Mouse (Mus musculus) lung, adult 2 months (tissue): ENCODE results near the gene Myt1l. TPM values are rescaled to one million over a fixed set of nuclear protein-coding genes. Genes with fewer than 3 reads are reported as not detected.

ENCODE experiments used
- DNase-seq: peaks from one replicate; pipeline ENCODE4 v3.0.0; 2022
- H3K4me1 ChIP-seq: fragments of 200-500 bp; 2 replicates; pipeline ENCODE4 v1.6.1; 2011; ENCODE audit warnings: low read length; ENCODE audit not compliant: control insufficient read depth, insufficient read depth
- H3K4me3 ChIP-seq: fragments of 200-500 bp; replicated peaks from 2 replicates; pipeline ENCODE3; 2011; ENCODE audit warnings: low read depth, mild to moderate bottlenecking, control low read depth, low read length; ENCODE audit errors: extremely low read depth
- CTCF ChIP-seq: fragments of 200-500 bp; IDR thresholded peaks from 2 replicates; pipeline ENCODE4 v1.5.1; 2011; ENCODE audit warnings: mild to moderate bottlenecking, low read length, control low read depth; ENCODE audit not compliant: insufficient read depth
- POLR2A ChIP-seq: fragments of 200-500 bp; IDR thresholded peaks from 2 replicates; pipeline ENCODE4 v1.6.1; 2011; ENCODE audit warnings: low read depth, mild to moderate bottlenecking, control low read depth, low read length, borderline replicate concordance; ENCODE audit errors: extremely low read depth
- WGBS: fragments of 180-500 bp; shearing (Covaris S2); methylation state at CpG from one replicate; pipeline ENCODE4 v1.1.7; 2018; 5-methylcytosine and 5-hydroxymethylcytosine counted together
- polyA plus RNA-seq: library from polyadenylated mRNA; depleted of rRNA; stranded (reverse); fragments of >200 nt; gene quantifications from 2 replicates; pipeline ENCODE4 v1.2.3, GENCODE M21; 2012

The Myt1l gene
- polyA plus RNA-seq, 1 experiment = not detected

DNA sequence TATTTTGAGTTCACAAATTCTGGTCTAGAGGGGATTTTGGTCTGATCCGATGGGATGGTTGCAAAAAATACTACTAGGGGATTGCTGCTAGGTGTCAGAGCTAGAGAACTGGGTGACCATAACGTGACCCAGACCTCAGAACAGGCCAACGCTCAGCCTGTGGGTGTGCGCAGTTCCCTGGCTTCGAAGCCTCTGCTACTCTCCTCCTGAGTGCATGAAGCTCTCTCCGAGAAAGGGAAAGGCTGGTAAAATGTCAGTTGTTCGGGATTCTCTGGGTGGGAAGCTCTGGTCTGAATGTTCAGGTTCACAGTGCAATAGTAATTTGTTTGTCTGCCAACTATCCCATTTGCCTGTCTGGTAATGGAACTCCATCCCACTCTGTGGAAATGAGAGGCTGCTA is 116.5 kb downstream of the Myt1l start:
- no peaks in the 10 kb centered on the region for H3K4me1 ChIP-seq
- 87% methylated on average over 7 of the region's 7 CpGs for WGBS
- no peak for DNase-seq
- H3K4me3 ChIP-seq = no peak overlapping the region
- no peak for TF ChIP-seq POLR2A
- no peak for TF ChIP-seq CTCF

DNA sequence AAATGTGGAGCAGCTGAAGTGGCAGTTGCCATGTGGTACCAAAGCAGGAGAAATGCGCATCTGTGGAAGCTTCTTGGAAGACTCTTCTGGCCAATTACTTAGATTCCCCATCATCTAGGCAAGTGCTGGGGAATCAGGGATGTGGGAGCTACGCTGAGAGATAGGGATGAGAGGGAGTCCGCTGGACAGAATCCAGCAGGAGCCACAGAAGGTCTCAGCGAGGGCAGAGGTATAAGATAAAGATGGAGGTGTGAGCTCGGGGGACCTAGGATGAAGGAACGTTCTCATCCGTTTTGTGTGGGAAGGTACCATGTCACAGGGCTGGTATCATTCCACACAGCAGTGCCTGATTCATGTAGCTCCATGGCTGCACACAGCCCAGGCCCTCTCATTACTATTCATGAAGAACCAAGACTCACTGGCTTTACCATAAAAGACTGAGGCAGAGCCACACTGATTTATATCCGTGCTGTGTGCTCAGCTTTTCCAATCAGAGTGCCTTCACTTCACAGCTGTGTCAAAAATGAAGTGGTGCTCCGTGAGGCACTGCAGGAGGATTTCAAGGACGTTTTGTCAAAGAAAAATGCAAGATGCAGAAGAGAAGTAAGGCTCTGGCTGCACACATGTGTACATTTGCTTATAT is 121.4 kb downstream of the Myt1l start:
- 72% methylated on average over 10 of the region's 10 CpGs for WGBS
- Histone ChIP-seq H3K4me3 (no peak overlapping the region), H3K4me1 (no peaks in the 10 kb centered on the region)
- no peak for DNase-seq
- TF ChIP-seq CTCF = no peak
- TF ChIP-seq POLR2A = no peak

DNA sequence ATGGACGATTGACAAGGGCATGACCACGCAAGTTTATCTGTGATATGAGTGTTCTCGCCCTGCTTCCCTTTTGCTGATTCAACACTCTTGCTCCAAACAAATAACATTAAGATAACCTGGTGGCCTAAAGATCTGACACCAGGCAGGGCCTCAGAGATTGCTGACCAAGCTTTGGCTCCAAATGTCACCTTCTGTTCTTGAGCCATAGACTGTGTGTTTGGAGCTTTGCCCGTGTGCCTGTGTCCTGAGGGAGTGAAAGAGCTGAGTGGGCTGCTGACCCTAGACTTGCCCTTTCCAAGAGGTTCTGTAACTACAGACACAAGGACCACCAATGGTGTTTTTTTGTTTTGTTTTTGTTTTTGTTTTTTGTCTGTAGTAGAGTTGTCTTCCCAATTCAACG is 124.3 kb downstream of the Myt1l start:
- H3K4me3 ChIP-seq = no peak overlapping the region
- H3K4me1 ChIP-seq = no peaks in the 10 kb centered on the region
- 53% methylated on average over 5 of the region's 5 CpGs for WGBS
- TF ChIP-seq CTCF (no peak), POLR2A (no peak)
- no peak for DNase-seq

DNA sequence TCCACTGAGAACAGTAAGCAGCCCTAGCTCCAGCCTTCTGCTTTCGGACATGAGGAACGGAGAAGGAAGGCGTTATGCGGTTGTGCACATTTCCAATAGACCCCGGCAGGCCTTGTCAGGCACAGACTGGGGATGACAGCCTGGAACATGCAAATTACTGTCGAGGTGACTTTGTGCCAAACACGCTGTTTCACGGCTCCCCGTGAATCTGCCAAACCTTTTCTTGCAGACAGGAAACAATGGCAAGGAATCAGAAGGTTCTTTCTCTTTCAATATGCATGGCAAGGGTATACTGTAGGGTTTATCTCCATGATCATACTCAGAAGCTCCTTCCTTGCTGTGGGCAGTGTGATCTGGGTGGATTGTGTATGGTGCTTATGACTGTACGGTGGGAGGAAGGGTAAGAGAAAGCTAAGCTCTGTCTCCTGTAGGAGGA is 127.0 kb downstream of the Myt1l start:
- no peak overlapping the region for H3K4me3 ChIP-seq
- DNase-seq = no peak
- no peaks in the 10 kb centered on the region for H3K4me1 ChIP-seq
- no peak for TF ChIP-seq CTCF
- no peak for TF ChIP-seq POLR2A
- WGBS = 89% methylated on average over 10 of the region's 10 CpGs

DNA sequence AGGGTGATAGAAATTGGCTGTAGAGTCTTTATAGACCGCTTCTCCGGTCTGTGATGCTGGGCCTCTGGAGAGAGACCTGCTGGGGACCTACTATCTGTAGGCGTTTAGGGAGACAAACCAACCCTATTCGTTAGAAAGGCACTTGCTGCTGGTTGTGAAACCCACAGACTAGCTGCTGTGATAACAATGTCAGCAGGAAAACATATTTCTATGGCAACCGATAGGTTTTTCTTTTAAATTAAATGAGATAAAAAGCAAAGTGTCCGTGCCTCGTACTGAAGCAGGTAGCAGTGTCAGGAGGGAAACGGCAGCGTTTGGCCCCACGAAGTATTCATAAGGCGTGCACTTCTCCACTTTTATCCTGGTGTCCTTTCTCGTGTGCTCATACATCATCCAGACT is 127.5 kb downstream of the Myt1l start:
- 45% methylated on average over 12 of the region's 12 CpGs for whole genome bisulfite sequencing
- no peak overlapping the region for H3K4me3 ChIP-seq
- no peaks in the 10 kb centered on the region for H3K4me1 ChIP-seq
- no peak for DNase-seq
- TF ChIP-seq CTCF = no peak
- TF ChIP-seq POLR2A = no peak

DNA sequence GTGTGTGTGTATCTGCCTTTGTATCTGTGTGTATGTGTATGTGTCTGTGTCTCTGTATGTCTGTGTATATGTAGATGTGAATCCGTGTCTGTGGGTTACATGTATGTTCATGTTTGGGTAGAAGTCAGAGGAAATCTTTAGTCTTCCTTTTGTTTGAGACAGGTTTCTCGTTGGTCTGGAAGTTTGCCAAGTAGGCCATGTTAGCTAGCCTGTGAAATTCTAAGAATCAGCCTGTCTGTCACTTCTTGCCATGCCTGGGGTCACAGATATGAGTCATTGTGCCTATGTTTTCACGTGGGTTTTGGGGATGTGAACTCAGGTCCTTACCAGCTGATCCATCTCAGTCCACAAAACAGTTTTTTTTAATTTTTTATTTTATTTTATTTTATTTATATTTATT is 128.9 kb downstream of the Myt1l start:
- WGBS = 24% methylated on average over 3 of the region's 3 CpGs

DNA sequence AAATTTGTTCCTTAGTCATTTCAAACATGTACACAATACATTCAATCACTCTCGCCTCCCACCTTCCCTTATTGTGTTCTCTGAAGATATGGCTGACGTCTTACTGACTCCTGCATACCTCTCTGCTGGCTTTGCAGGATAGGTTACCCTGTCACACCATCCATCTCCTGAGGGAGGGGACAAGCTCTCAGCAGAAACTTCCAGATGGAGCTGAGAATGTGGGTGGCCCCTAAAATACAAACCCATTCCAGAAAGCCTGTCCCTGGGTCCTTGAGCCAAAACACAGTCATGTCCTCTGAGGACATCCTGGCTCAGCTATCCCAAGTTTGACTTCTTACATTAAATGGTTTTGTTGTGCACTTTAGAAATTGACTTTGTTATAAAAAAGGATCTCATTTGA is 129.7 kb downstream of the Myt1l start:
- DNase-seq = no peak
- whole genome bisulfite sequencing = 54% methylated on average over 2 of the region's 2 CpGs
- Histone ChIP-seq H3K4me1 (no peaks in the 10 kb centered on the region), H3K4me3 (no peak overlapping the region)
- TF ChIP-seq CTCF (no peak), POLR2A (no peak)

More for the DNA sequence above, 128.9 kb downstream of the Myt1l start:
- DNase-seq = no peak
- H3K4me1 ChIP-seq = no peaks in the 10 kb centered on the region
- H3K4me3 ChIP-seq = no peak overlapping the region
- TF ChIP-seq POLR2A = no peak
- no peak for TF ChIP-seq CTCF

DNA sequence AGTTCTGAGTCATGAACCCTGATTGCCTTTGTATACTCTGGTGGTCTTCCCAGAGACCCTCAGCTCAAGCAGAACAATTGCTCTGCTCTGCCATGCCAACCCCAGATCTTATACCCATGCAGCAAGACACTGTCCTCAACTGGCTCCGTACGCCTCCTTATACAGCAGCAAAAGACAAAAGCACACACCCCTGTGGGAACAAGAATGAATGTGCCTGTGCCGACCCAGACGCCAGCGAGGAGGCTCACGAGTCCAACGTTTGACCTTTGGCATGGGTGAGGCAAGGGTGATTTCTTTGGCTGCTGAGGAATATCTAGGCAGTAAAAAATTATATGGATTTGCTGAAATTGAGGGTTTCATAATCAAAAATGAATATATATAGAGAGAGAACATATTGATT is 143.8 kb downstream of the Myt1l start:
- no peak for TF ChIP-seq CTCF
- TF ChIP-seq POLR2A = no peak
- Histone ChIP-seq H3K4me1 (no peaks in the 10 kb centered on the region), H3K4me3 (no peak overlapping the region)
- DNase-seq = no peak
- WGBS = 90% methylated on average over 7 of the region's 7 CpGs

DNA sequence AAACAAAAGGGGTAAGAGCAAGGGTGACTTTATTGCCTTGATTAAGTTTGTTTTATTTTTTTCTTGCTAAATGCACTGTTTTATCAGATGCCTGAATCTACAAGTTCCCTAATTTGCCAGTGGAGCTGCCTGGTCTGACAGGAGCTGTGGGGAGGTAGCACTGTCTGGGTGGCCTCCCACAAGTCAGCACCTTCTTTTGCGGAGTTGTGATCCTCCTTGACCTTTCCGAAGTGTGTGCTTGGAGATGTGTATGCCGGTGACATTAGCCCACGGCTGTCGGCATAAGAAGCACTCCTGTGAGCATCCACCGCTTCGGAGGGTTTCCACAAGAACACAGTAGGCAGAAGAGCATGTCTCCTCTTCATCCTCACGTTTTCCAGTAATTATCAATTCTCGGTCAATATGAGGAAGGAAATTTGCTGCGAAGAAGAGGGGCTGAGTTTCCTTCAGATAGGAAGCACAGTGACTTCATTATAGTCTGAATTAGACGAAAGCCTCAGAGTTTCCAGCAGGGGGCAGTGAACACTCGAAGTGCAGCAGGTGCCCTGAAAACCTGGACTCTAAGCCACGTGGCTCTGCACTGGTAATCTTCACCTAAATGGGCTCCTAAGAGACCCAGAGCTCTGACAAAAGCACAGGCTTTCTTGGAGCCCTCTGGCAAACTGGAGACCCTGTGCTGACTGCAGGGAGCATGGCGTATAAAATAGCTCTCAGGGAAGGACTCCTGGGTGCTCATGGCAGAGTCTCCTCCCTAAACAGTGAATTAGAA is 147.6 kb downstream of the Myt1l start:
- WGBS = 40% methylated on average over 14 of the region's 14 CpGs
- peak; percentile 60 for TF ChIP-seq CTCF
- TF ChIP-seq POLR2A = no peak
- DNase-seq = peak; percentile 20

DNA sequence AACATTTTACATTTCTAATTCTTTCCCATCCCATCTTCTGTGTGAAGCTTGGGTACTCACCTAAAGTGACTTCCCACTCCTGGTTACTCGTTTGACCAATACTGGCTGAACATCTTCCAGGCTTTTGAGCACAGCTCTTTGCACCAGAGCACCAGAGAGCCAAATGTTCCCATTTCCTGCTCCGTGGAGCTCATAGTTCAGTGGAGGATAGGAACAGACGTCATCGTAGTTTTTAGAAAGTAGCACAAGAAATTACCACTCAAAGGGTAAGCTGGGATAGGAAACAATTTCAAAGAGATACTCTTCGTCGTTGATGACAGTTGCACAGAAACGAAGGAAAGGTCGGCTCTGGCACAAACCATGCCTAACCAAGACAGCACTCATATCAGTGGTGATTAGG is 154.2 kb downstream of the Myt1l start:
- WGBS = 72% methylated on average over 8 of the region's 8 CpGs
- TF ChIP-seq CTCF = no peak
- TF ChIP-seq POLR2A = no peak
- DNase-seq = no peak
- Histone ChIP-seq H3K4me1 (no peaks in the 10 kb centered on the region), H3K4me3 (no peak overlapping the region)

More for the DNA sequence above, 147.6 kb downstream of the Myt1l start:
- Histone ChIP-seq H3K4me1 (no peaks in the 10 kb centered on the region), H3K4me3 (no peak overlapping the region)
